Mouse (Mus musculus): ENCODE results near the gene Slc6a6.

Gene Slc6a6

DNA sequence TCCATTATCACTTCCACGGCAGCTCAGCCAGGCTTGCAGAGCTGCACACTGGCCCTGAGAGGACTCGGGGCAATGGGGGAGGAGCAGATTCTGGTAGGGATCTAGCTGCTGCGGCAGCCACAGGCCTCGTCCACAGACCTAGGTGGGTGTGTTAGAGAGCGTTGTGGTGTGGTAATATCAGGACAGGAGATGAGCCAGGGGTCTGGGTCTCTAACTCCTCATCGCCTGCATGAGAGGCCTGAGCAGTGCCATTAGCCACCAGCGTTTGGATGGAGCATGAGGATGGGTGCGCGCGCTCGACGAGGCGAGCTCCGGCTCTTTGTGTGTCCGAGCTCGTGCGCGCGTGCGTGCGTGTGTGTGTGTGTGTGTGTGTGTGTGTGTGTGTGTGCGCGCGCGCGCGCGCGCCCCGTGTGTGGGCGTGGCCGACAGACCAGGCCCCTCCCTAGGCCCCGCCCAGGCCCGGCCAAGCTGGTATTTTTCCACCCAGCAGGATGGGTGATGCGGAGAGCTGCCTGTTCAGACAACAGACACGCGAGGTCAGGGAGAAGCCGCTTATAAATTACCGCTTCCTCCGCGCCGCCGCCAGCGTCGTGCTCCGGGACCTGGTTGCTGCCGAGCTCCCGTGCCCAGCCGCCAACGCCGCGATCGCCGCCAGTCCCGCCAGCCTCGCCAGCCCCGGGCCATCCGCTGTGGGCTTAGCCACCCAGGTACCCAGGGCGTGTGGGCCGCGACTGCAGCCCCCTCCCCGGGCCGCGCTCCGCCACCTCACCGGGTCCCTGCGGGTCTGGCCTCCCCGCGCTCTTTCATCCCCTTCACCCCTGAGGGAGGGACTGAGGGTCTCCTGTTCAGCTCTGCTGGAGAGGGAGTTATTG is at the start of gene Slc6a6:
Gene Slc6a6, plus strand, starts transcription at position 452 of the 872 bp plus-strand sequence.
- DNase-seq (ENCODE audit: low read depth, low spot score): peak; percentile 91

DNA sequence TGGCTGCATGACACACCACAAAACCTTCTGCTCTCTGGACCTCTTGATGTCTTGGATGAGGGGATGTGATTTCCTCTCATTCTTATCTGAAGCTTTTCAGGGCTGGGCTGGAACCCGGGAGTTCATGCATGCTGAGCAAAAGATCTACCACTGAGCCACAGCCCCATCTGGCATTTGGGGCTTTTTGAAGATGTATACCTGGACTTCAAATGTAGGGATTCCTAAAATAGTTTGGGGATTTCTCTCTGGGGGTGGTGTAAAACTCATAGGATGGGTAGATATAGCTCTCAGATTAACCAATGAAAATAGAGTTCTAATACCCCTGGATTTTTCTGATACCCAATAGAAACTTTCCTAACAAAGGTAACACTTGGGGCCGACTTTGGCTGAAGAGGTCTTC is 49.4 kb upstream of the Slc6a6 start:
- DNase-seq (ENCODE audit: low read depth, low spot score): no peak

DNA sequence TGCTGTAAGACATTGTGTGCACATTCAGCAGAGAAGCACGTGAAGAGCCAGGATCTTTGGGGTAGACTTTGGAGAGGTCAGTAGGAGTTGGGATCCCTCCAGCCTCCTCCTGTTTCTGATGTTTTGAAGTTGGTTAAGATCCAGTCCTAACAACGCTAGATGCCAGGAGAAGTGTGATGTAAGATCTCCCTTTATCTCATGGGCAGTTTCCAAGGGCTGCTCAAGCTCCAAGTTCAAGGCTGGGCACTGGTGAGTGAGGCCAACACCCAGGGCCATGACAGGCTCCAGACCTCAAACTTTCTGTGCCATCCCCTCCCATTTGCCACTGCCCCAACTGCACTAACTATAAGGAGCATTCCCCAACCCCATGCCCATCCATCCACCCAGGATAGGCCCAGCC is 49.0 kb upstream of the Slc6a6 start:
- DNase-seq (ENCODE audit: low read depth, low spot score): no peak

DNA sequence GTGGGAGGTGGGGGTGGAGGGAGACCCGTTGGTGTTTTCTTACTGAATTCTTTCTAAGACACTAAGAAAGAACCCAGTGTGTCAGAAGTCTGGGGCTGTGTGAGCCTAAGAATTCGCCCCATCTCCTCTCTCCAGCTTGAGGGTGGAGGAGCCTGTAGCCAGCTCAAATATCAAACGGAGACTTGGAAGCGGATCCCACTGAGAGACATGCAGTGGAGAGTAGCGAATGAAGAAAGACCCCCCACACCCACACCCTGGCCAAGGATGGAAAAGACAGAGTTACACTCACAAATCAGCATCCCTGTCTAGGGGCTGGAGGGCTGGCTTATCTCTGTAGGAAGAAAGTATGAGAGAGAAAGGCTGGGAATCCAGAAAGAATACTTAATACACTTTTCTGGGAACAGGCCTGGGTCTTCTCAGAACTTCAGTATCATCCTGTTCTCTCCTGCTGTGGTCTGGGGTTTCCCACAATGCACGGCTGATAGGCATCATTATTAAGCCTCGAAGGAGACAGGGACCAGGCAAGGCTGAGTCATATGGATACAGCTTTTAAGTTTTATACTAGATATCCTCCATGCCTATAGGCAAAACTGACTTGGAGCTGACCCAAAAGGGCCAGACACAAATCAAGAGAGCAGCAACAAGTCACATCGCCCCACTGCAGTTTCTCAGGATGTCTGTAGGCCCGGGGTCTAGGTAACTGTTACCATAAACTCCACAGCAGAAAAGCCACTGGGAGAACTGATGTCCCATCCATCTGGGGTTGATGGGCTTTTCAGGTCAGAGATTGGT is 45.5 kb upstream of the Slc6a6 start:
- DNase-seq (ENCODE audit: low read depth, low spot score): no peak

DNA sequence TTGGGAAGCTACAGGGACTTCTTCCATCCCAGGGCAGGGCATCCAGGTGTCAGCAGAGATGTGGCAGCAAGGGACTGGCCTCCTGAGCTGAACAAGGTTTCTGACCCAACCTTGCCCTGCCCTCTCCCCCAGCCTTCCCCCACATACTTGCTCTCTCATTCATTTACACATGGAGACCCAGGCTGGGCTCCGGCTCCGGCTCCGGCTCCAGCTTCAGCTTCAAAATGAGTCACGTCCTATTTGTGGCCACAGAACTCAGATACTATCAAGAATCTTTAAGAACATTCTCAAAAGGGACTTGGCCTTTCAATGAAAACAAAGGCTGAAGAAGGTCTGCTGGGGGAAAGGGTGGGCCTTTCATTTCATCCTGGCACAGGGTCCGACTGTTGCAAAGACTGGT is 40.8 kb upstream of the Slc6a6 start:
- DNase-seq (ENCODE audit: low read depth, low spot score): no peak

DNA sequence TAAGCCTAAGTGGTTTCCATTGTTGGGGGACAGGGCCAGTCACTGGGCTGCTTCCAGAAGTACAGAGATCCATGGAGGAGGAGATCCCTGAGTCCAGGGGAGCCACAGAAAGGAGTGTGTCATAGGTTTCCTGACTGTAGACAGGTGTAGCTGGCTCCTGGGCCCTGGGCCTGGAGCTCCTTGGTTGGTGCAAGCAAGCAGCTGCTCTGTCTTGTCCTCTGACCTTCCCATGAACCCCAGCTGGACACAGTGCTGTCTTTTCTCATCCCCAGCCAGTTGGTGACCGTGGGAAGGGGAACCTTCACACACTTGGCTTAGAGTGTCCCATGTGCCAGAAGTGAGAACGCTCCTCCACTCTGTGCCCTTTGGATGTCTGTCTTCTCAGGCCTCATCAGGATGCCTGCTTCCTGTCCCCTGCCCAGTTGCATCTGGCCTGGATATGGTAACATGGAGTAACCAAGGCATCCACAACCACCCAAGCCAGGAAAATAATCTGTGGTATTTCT is 40.4 kb upstream of the Slc6a6 start:
- no peak for DNase-seq (ENCODE audit: low read depth, low spot score)

DNA sequence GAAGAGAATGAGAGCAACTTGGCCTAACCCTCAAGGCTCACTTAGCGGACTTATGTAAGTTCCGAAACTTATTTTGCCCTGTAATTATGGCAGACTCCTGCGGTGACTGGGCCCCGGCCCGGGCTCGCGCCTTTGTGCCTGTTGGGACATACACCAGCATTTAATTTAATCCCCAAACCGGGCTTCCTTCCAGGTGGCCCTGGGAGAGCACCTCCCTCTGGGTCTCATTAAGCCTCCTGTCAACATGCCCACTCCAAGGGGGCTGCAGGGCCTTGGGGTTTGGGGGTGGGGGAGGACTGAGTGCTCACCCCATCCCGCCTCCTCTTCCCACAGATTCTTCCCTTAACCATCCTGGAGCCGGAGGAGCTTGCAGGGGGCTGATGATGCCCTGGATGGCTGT is 37.8 kb upstream of the Slc6a6 start:
- DNase-seq (ENCODE audit: low read depth, low spot score): no peak

DNA sequence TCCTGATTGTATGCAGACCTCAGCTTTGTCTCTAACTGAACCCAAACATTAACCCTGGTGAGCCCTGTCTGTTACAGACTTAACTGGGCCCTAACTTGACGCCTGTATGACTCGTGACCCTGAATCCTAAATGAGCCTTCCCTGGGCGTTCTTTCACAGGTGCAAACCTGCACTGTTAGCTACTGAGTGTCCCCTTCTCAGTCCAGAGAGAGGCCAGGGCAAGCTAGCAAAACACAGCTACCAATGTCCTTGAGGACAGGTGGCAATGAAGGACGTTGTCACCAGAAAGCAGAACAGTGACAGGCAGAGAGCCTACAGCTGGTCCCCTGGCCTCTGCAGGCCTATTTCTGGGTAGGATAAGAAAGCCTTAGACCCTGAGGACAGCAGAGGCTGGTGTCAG is 37.0 kb upstream of the Slc6a6 start:
- DNase-seq (ENCODE audit: low read depth, low spot score): no peak

DNA sequence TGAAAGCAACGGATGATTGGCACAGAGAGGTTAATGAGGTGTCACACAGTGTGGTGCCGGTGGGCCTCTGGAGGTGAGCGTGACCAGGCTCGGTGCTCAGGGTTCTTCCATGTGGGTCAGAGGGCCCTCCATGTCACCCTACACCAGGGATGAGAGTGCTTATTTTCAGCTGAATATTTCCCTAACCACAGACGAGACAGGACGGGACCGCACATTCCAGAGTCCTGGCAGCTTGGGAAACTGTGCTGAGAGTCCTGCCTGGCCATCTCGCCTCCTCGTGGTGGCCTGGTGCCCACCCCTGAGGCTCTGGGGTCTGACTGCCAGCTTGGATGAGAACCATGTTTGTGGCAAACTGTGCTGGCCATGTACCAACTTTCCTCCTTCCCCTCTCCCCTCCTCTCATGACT is 36.5 kb upstream of the Slc6a6 start:
- DNase-seq (ENCODE audit: low read depth, low spot score): no peak

DNA sequence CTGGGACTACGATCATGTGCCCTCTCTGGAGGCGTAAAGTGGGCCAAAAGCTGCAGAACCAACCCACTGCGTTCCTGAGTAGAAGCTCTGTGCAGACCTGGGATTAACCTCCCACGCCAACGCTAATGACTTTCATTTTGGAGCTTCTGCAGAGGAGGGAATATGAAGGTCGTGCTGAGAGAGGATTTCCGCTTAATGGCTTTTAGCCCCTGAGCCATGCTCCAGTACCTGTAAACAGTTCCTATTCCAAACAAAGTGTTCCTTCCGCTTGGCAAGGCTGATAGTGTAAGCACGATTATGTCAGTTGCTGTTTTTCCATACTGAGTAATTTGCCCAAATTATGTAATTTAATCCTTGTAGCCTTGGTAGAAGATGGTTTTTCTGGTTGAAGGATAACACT is 33.6 kb upstream of the Slc6a6 start:
- DNase-seq (ENCODE audit: low read depth, low spot score): no peak

DNA sequence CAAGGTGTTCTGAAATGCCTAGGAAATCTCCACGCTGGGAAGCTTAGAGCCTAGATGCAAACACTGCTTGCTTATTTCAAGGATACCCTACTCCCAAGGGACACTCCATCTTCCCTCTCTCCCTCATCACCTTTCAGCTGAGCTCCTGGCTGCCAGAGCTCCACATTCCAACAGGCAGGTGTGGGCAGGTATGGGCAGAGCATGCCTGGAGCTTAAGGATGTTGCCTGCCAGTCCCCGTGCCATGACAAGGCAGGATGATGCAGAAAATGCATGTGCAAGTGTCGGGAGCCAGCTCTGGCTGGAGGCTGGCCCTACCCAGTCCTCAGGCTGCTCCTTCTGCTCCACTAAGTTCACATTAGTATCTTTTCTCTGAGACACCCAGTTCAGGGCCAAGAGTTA is 31.6 kb upstream of the Slc6a6 start:
- DNase-seq (ENCODE audit: low read depth, low spot score): no peak

DNA sequence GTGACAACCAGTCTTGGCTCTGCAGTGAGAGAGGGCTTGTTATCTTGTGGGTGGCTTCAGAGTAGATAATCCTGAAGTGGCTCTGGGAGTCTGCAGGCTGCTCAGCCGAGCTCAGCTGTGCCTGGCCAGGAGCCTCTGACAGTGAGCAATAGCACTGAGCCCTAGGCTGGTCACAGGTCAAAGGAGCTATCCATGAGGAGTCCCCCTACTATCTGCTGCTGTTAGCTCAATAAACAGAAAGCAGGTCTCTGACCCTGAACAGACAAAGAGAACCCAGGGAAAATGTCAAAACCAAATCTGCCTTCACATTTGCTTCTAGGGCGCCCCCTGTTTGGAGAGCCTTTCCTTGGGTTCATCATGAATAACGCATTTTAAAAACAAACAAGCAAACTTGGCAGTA is 28.6 kb upstream of the Slc6a6 start:
- DNase-seq (ENCODE audit: low read depth, low spot score): no peak

DNA sequence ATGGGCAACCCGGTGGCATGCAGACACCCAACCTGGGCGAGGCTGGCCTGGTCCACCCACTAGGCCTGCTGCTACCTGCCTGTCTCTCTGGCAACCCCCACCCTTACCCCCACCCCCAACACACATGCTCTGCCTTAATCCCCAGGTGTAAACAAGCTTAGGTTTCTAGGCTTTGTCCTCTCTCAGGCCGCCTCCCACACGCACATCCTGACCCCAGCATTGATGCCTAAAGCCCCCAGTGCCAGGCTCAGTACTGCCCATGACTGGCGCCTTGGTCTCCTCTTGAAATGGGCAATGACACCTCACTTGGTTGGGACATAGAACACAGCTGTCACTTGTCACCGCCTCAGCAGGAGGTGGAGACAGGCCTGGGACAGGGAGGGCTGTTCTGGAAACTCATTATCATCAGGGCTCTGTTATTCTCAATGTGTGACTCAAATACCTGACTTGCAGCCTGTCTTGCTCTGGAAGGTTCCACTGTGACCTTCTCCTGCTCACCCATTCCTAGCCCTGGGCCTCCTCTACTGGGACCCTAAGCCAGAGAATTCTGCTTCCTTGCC is 27.9 kb upstream of the Slc6a6 start:
- peak; percentile 63 for DNase-seq (ENCODE audit: low read depth, low spot score)

DNA sequence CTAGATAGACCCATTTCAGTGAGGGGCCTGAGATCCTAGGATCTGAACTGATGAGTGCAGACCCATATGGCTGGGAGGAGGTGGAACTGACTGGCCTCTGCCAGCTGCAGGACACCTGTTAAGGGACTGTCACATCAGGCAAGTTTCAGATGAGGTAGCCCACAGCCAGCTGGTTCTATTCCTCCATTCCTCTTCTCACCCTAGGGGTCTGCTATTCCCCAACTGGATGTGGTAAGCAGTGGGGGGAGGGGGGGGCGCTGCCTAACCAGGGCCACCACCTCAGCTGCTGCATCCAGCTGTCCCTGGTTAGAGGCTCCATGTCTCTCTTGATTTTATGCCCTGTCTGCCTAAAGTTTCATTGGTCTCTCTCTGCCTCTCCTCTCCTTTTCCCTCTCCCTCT is 25.6 kb upstream of the Slc6a6 start:
- no peak for DNase-seq (ENCODE audit: low read depth, low spot score)

DNA sequence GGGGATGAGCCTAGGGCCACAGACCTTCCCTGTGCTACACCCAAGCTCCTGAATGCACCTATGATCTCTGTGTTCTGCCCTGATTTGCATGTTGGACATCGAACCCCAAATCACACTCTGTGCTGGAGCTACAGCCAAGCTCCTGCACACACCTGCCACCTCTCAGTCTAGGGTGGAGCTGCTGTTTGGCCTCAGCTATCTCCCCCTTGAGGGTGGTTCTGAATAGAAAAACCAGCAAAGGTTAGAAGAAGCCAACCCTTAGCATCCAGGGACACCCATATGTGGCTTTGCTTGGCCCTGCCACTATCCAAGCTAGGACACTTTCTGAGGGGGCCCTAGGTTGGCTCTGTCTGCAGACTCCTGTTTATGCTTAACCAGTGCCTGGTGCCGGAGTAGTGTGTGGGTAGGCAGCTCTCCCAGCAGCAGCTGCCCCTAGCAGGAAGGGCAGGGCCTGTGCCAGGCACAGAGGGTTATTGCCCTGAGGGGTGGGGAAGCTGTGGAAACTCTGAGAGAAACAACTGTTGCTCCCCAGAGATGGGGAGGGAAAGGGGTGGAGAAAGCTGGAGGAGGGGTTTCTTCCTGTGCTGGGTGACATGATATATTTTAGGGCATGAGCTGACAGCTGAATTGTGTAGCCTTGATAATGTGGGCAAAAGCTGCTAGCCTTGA is 23.9 kb upstream of the Slc6a6 start:
- DNase-seq (ENCODE audit: low read depth, low spot score): no peak

DNA sequence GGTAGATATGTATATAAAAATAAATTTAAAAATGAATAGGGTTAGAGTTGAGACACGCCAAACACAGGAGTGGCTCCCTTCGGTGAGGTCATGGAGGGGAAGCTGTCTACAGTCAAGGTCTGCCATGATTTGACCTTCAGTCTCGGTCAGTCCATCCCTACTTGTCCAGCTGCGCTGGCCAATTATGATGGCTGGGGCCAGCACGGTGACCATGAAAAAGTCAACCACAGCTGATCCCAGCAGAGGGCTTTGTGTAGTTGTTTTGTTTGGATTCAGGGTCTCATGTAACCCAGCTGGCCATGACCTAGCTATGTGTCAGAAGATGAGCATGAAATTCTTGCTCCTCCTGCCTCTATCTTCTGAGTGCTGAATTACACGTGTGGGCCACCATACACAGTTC is 21.6 kb upstream of the Slc6a6 start:
- no peak for DNase-seq (ENCODE audit: low read depth, low spot score)

DNA sequence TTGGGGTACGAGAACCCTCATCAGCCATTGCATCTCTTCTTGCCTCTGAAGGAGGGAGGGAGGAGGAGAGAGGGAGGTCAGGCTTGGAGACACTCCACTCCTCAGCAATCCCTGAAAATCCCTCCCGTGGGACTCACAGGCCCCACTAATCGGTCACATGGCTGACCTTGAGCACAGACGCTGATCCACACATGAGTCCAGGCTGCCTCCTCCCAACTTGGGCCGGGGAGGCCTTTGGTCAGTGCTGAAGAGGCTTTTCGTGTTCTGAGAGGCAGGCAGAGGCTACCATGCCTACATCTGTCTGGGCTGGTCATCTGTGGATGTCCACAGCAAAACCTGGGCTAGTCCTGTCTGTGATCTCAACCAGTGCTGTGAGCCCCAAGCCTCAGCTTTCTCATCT is 20.2 kb upstream of the Slc6a6 start:
- peak; percentile 86 for DNase-seq (ENCODE audit: low read depth, low spot score)

DNA sequence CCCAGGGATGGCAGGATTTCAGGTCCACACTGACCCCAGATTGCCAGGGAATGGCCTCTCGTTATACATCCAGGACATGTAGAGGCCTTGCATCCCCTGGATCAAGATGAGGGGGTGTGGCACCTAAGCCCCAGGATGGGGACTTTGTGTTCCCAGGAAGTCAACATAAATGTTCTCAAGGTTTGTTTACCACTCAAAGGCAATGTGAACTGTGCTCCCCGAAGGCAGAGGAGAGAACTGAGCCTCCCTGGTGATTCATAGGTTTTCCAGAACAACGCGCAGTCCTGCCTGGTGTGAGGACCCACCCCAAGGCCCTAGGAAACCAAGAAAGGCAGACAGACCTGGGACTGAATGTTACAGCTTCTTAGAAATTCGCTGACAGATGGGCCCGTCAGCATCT is 18.6 kb upstream of the Slc6a6 start:
- DNase-seq (ENCODE audit: low read depth, low spot score): no peak

DNA sequence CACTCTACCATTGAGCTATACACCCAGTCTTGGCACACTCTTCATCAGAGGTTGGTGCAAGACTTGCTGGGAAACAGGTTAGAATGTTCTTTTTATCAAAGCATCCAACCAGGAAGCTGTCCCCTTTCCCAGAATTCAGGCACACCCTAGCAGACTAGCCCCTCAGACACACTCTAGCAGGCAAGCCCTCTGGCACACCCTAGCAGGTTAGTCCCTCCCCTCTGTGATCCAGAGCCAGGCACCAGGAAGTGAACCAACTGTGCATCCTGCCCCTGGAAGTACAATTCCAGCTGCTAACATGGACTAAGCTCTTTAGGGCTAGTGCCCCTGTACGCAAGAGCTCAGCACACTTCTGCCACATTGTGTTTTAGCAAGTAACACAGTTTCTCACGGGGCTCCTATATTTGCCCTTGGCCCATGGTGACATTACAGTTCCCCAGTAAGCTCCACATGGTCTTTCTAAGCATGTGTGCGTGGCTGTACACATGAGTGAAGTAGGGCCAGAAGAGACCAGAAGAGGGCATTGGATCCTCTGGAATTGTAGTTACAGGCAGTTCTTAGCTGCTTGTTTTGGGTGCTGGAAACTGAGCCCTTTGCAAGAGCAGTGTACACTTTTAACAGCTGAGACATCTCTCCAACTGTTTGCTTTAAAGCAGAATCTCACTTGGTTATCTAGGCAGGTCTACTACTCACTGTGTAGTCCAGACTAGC is 17.7 kb upstream of the Slc6a6 start:
- no peak for DNase-seq (ENCODE audit: low read depth, low spot score)

DNA sequence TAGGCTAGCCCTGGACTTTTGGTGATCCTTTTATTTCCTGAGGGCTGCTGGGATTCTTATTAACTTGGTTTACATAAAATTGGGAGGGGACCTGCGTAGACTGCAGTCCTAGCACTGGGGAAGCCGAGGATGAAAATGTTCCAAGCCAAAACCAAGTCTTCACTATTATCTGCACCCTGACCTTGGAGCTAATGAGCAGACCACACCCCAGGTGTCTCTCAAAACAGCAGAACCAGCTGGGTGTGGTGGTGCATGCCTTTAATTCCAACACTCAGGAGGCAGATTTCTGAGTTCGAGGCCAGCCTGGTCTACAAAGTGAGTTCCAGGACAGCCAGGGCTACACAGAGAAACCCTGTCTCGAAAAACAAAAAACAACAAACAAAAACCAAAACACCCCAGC is 16.7 kb upstream of the Slc6a6 start:
- DNase-seq (ENCODE audit: low read depth, low spot score): no peak

DNA sequence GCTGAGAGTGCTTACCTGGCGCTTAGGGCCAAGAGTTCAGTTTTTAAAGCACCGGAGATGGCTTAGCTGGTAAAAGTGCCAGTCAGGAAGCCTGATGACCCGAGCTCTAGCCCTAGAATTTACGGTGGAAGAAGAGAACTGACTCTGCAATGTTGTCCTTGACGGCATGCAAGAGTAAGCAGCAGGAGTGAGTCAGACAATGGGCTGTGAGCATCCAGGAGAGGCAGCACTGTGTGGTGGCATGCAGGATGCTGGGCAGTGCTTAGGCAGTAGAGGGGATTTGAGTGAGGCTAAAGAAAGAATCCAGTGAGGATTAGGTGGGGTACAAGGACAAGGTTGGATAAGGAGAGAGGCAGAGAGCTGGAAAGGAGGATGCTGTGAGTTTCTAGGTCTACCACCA is 15.6 kb upstream of the Slc6a6 start:
- peak; percentile 77 for DNase-seq (ENCODE audit: low read depth, low spot score)
